Mouse (Mus musculus) kidney, adult 9 months (tissue): ENCODE measurements around the gene Ino80e.
"Not testable (repeated sequence)": the region's sequence is repeated elsewhere in the genome, so short reads cannot be mapped to it uniquely, and the experiment has no call there.

Experiments
- DNase-seq: peaks from one replicate; pipeline ENCODE4 v3.0.0; 2022

Gene Ino80e

GRCm38 (mm10) chr7:126862147-126862784 is at the start of gene Ino80e:
TSS of gene Ino80e (minus strand) at chr7:126862377.
- peak; percentile 96 for DNase-seq

DNA sequence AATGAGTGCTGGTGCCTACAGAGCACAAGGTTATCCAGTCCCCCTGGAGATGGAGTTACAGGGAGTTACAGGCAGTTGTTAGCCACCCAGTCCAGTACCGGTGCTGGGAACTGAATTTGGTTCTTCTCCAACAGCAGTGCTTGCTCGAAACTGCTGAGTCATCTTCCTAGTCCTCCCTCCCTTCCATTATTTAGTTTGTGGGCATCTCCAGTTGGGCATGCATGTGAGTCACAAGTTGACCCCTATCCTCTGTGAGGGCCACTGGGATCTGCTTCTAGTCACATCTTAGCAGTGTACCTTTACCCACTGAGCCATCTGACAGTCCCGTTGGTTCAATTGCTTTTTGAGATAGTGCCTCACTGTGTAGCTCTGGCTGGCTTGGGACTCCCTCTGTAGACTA is 43.4 kb upstream of the Ino80e start:
- DNase-seq, result no peak

- not testable (repeated sequence) for DNase-seq
Measured at GRCm38 (mm10) chr7:126899781-126900180, 37.6 kb upstream of the Ino80e start.

- DNase-seq, result peak; percentile 96
Measured at GRCm38 (mm10) chr7:126898102-126898990, 36.2 kb upstream of the Ino80e start.

- peak; percentile 48 for DNase-seq
Measured at GRCm38 (mm10) chr7:126897390-126898101, 35.4 kb upstream of the Ino80e start.

DNA sequence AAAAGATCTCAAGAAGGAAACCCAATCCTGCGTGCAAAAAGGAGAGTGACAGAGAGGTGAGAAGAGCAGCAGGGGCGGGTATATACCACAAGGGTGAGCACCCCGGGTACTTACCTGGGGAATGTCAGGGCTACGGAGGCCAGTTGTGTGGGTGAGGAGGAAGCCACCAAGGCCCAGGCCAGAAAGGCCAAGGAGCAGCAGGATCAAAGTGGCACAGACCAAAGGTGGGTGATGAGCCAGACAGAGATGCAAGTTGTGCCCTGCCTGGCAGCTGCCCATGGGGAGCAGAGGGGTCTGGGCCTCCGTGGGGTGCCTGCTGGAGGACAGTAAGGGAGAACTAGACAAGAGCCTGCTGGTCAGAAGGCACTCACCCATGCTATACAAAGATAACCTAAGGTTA is 34.7 kb upstream of the Ino80e start:
- DNase-seq, result no peak

DNA sequence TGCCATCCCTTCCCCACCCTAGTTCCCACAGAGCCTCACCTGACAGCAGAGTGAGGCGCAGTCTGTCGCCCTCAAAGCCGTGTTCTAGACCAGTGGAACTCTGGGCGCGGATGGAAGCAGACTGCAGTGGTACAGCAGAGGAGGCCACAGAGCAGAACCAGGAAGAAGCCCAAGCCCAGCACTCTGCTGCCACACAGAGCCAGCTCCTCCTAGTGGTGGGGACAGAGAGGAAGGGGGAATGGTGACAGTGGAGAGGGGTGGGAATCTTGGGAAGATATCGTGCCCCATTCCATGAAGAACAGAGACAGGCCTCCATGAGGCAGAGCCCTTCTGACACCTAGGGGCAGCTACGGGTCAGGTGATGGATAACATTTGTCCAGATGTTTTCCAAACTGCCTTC is 26.7 kb upstream of the Ino80e start:
- DNase-seq, result no peak

- no peak for DNase-seq
Measured at GRCm38 (mm10) chr7:126887281-126887680, 25.1 kb upstream of the Ino80e start.

DNA sequence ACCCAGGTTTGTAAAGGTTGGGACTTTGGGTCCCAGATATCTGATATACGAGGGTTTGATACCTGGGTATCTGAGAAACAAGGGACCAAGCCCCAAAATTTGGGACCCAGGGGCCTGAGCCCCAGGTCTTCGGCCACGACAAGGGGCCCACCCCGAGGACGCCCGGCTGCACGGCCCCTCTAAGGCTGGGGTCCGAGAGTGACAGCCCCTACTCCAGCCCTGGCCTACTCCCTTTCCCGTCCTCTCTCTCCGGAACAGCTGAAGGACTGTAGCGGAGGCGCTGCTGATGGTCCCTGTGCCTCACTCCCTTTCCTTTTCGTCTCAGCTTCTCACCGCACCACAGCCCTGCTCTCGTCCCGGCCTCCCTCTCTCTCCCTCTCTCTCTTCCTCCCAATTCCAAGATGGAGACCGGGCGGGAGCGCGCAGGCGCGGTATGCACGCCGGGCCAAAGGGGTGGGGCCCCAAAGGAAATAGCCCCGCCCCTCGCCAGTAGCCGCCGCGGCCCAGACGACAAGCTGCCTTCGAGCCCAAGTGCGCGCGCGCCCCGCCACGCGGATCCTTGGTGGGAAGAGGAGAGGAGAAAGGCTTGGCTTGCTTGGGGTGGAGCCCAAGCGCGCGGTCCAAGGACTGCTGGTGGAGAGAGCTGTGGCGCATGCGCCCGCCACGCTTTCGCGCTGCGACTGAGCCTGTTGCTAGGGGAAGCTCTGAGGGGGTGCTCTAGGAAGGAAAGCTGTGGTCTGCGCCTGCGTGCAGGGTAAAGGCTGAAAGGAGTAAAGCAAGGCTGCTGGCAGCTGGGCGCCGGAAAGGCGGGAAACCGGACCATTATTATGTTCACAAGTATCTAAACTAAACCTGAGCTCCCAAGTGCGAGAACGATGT is 22.3 kb upstream of the Ino80e start, which contains the start of gene Taok2:
TSS of gene Taok2 (minus strand) at position 418 of the 879 bp plus-strand sequence.
- peak; percentile 99 for DNase-seq

DNA sequence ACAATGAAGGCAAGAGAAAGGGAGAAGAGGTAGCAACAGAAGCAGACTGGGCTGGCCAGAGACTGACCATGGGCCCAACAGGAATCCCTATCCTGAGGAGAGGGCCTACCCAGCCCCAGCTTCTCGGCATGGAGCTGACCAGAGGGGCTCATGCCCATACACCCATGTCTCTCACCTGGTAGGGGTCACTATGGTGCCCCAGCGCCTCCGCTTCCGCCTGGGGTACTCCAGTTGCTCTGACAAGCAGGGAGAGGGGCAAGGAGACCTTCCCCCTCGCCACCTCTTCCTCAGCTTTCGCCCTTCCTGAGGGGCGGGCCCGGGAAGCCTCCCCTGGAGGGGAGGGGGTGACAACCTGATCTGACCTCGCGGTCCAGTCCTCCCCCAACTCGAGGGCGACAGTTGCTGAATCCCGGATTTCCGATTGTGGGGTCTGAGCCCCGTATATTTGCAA is 21.6 kb upstream of the Ino80e start:
- DNase-seq, result peak; percentile 42

GRCm38 (mm10) chr7:126881040-126881439 is 18.9 kb upstream of the Ino80e start:
- DNase-seq, result peak; percentile 72

DNA sequence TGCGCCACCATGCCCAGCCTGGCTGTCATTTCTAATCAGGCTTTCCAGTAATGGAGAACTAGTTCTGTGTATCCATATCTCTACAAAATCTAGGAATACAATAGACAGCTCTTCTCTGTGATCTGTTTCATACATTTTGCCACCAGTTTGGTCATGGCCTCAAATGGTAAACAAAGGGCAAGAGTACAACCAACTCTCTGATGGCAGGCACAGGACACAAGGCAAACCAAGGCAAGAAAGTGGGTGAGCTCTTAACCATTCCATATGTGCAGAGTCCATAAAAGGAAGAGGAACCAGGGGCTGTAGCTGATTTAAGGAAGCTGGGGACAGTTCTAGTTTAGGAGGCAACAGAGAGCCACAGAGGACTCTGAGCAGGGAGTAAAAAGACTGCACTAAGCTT is 15.1 kb upstream of the Ino80e start:
- no peak for DNase-seq

GRCm38 (mm10) chr7:126870520-126870891 is 8.3 kb upstream of the Ino80e start:
- no peak for DNase-seq

DNA sequence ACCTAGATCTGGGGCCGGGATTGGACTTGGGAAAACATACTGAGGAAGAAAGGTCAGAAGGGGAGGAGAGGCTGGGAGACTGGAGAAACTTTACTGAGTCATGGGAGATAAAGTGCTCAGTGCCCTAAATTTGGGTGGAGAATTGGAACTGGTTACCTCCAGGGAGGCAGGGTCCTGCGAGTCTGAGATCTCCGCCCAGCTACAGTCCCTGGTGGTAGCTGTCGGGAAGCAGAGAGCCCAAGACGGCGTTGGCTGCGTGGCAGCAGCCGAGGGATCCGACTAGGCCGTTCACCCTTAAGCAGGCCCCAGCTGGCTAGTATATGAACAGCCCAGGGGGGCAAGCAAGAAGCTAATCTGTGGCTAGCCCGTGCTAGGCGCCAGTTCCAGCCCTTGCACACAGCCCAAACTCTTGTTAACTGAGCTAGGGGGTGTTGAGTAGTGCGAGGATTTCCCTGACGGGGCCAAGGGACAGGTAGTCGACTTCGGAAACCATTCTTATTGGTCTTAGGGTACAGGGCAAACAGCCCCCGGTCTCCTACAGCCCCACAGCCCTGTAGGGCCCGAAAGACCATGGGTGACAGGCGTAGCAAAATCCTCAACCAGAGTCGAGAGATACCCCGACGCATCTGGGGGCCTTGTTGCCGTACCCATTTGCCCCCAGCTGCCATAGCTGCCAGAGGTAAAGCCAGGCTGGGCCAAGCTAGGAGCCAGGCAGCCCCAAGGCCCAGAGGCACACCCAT is 7.8 kb upstream of the Ino80e start:
- DNase-seq, result no peak

- DNase-seq, result no peak
Measured at GRCm38 (mm10) chr7:126868003-126868402, 5.8 kb upstream of the Ino80e start.

DNA sequence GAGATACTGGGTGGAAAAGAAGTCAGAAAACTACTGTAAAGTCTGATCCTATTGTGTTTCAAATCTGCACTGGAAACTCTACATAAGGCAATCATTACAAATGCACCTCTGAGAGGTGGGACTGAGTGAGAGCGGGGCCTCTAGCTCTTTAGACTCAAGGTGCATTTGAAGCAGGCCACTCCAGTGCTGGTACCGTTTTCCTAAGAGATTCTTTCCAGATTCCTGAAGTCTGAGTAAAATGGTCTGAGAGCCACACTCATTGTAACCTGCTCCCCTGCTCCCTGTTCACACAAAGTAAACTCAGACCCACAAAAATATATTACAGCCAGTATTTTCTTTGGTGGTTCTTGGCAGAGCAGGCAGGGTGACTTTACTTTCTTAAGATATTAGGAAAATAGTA is 5.4 kb upstream of the Ino80e start:
- DNase-seq, result no peak

DNA sequence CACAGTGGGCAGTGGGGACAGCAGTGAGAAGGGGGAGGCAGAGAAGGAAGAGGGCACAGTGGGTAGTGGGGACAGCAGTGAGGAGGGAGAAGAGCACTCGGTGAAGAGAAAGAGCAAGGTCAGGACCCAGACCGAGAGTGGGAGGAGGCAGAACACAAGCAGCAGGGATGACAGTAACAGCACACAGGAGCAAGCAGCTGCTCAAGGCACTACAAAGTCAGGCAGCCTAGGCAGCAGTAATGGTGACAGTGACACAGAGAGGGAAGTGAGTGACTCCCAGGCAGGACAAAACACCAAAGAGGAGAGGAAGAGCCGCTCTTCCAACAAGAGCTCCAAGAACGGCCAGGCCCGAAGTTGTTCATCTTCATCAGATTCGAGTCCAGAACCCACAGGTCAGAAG is 1.6 kb upstream of the Ino80e start:
- no peak for DNase-seq

DNA sequence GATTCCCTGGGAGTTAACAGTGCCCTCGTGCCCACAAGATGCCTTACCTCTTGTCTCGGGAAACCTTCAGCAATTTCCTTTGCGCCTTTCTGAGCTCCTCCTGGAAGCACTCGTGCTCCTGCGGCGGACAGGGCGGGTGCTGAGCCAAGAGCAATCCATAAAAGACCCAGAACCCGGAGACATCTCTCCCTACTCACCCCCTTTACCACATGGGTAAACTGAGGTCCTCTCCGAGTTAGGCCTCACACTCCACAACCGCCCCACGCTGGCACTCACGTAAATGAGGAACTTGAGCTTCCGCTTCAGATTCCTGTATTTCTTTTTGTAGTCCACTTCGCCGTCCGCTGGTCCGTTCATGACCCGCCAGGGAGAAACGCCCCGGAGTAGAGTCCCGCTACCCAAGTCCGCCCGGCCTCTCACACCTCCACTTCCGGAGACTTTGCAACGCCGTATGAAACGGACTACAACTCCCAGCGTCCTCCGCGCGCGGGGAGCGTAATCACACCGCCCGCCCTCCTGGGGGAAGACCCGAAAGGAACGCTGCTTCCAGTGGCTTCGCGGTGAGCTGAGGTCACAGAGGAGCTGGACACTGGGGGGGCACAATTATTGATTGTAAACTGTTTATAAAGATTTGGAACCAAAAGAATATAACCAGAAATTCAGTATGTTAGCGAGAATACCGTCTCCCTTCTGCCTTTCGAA is 597 bp downstream of the Ino80e start, which contains the start of gene Hirip3:
TSS of gene Hirip3 (plus strand) at position 544 of the 702 bp plus-strand sequence.
- peak; percentile 97 for DNase-seq

DNA sequence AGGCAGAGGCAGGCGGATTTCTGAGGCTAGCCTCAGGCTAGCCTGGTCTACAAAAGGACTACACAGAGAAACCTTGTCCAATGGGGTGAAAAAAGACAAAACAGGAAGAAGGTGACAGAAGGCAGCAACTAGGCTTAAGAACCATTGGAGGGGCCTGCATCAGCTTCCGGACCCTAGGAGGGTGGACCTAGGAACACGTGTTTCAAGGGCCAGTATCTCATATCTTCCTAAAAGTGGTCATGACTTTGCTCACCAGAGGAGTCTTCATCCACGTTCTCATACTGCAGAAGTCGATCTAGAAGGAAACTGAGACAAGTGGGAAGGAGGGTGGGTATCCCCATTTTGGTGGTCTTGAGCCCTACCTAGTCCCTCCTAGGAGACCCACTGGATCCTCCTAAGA is 1.2 kb downstream of the Ino80e start:
- no peak for DNase-seq

GRCm38 (mm10) chr7:126856741-126857420 is 5.3 kb downstream of the Ino80e start:
- no peak for DNase-seq
